Mouse (Mus musculus): Measurements from ENCODE around the gene Gipr.

GRCm38 (mm10) chr7:19201660-19202059 lies 35.7 kb upstream of the Gipr start:
- TF ChIP-seq CHD2 (IDR thresholded peaks at IDR 0.05; ENCODE audit: low read depth, low read length) (no peak), ZC3H11A (IDR thresholded peaks at IDR 0.05; ENCODE audit: borderline replicate concordance, low read depth, low read length) (no peak), ZNF384 (IDR thresholded peaks at IDR 0.05; ENCODE audit: low read depth, low read length) (no peak)

Data from ES-E14 (cell line).